Mouse (Mus musculus): ENCODE data around the gene Rab40c.

- no peak for TF ChIP-seq POLR2AphosphoS2 (IDR thresholded peaks at IDR 0.05; ENCODE audit: insufficient read length, low read depth)
- TF ChIP-seq POLR2A (IDR thresholded peaks at IDR 0.05; ENCODE audit: insufficient read length, low read depth), result no peak
Measured at GRCm38 (mm10) chr17:25843636-25844395, 75.7 kb downstream of the Rab40c start.
